Mouse (Mus musculus): ENCODE measurements around the gene B830017H08Rik.
A peak's percentile ranks its signal among the peaks of the same experiment; 100 is the strongest.

Gene B830017H08Rik

GRCm38 (mm10) chr16:17807192-17808009, 25.5 kb upstream of the B830017H08Rik start:
- ATAC-seq (ENCODE audit: insufficient number of reproducible peaks, low FRiP score, low TSS enrichment) = peak; percentile 86

GRCm38 (mm10) chr16:17809125-17809524, 23.8 kb upstream of the B830017H08Rik start:
- ATAC-seq (ENCODE audit: insufficient number of reproducible peaks, low FRiP score, low TSS enrichment) = no peak

GRCm38 (mm10) chr16:17809711-17810110, 23.2 kb upstream of the B830017H08Rik start:
- no peak for ATAC-seq (ENCODE audit: insufficient number of reproducible peaks, low FRiP score, low TSS enrichment)

- ATAC-seq (ENCODE audit: insufficient number of reproducible peaks, low FRiP score, low TSS enrichment) = no peak
Measured at GRCm38 (mm10) chr16:17812120-17812519, 20.8 kb upstream of the B830017H08Rik start.

- ATAC-seq (ENCODE audit: insufficient number of reproducible peaks, low FRiP score, low TSS enrichment) = no peak
Measured at GRCm38 (mm10) chr16:17813173-17813572, 19.7 kb upstream of the B830017H08Rik start.

GRCm38 (mm10) chr16:17815411-17816402, 17.2 kb upstream of the B830017H08Rik start:
- peak; percentile 56; the same call in 1 of the 2 replicates for ATAC-seq (ENCODE audit: insufficient number of reproducible peaks, low FRiP score, low TSS enrichment)

GRCm38 (mm10) chr16:17816528-17816927, 16.4 kb upstream of the B830017H08Rik start:
- no peak for ATAC-seq (ENCODE audit: insufficient number of reproducible peaks, low FRiP score, low TSS enrichment)

- ATAC-seq (ENCODE audit: insufficient number of reproducible peaks, low FRiP score, low TSS enrichment) = peak; percentile 81; the same call in 1 of the 2 replicates
Measured at GRCm38 (mm10) chr16:17826500-17826899, 6.4 kb upstream of the B830017H08Rik start.

GRCm38 (mm10) chr16:17828229-17828628, 4.7 kb upstream of the B830017H08Rik start:
- no peak for ATAC-seq (ENCODE audit: insufficient number of reproducible peaks, low FRiP score, low TSS enrichment)

- no peak for ATAC-seq (ENCODE audit: insufficient number of reproducible peaks, low FRiP score, low TSS enrichment)
Measured at GRCm38 (mm10) chr16:17828867-17829266, 4.1 kb upstream of the B830017H08Rik start.

- ATAC-seq (ENCODE audit: insufficient number of reproducible peaks, low FRiP score, low TSS enrichment) = no peak
Measured at GRCm38 (mm10) chr16:17830385-17831178, 2.3 kb upstream of the B830017H08Rik start.

GRCm38 (mm10) chr16:17831781-17832180, 1.1 kb upstream of the B830017H08Rik start:
- no peak for ATAC-seq (ENCODE audit: insufficient number of reproducible peaks, low FRiP score, low TSS enrichment)

GRCm38 (mm10) chr16:17833321-17833680, 380 bp downstream of the B830017H08Rik start:
- ATAC-seq (ENCODE audit: insufficient number of reproducible peaks, low FRiP score, low TSS enrichment) = peak; percentile 37; the same call in 1 of the 2 replicates

GRCm38 (mm10) chr16:17833681-17834399, 919 bp downstream of the B830017H08Rik start:
- peak; percentile 56; the same call in 1 of the 2 replicates for ATAC-seq (ENCODE audit: insufficient number of reproducible peaks, low FRiP score, low TSS enrichment)

- no peak for ATAC-seq (ENCODE audit: insufficient number of reproducible peaks, low FRiP score, low TSS enrichment)
Measured at GRCm38 (mm10) chr16:17834543-17834942, 1.6 kb downstream of the B830017H08Rik start.

GRCm38 (mm10) chr16:17835481-17835880, 2.6 kb downstream of the B830017H08Rik start:
- ATAC-seq (ENCODE audit: insufficient number of reproducible peaks, low FRiP score, low TSS enrichment) = no peak

GRCm38 (mm10) chr16:17838051-17838450, 5.1 kb downstream of the B830017H08Rik start, which contains the start of gene Car15:
Gene Car15 (minus strand): TSS chr16:17838364.
- no peak for ATAC-seq (ENCODE audit: insufficient number of reproducible peaks, low FRiP score, low TSS enrichment)

GRCm38 (mm10) chr16:17839976-17840375, 7.1 kb downstream of the B830017H08Rik start:
- peak; percentile 31; the same call in 1 of the 2 replicates for ATAC-seq (ENCODE audit: insufficient number of reproducible peaks, low FRiP score, low TSS enrichment)

GRCm38 (mm10) chr16:17842437-17842836, 9.5 kb downstream of the B830017H08Rik start:
- no peak for ATAC-seq (ENCODE audit: insufficient number of reproducible peaks, low FRiP score, low TSS enrichment)
